Mouse (Mus musculus) A20 (cell line): ENCODE measurements around the gene Ccdc103.

Source experiments
- DNase-seq: peaks from one replicate; pipeline ENCODE4 v3.0.0-alpha.2; 2011; ENCODE audit warnings: low read depth, low spot score

The Ccdc103 gene

DNA sequence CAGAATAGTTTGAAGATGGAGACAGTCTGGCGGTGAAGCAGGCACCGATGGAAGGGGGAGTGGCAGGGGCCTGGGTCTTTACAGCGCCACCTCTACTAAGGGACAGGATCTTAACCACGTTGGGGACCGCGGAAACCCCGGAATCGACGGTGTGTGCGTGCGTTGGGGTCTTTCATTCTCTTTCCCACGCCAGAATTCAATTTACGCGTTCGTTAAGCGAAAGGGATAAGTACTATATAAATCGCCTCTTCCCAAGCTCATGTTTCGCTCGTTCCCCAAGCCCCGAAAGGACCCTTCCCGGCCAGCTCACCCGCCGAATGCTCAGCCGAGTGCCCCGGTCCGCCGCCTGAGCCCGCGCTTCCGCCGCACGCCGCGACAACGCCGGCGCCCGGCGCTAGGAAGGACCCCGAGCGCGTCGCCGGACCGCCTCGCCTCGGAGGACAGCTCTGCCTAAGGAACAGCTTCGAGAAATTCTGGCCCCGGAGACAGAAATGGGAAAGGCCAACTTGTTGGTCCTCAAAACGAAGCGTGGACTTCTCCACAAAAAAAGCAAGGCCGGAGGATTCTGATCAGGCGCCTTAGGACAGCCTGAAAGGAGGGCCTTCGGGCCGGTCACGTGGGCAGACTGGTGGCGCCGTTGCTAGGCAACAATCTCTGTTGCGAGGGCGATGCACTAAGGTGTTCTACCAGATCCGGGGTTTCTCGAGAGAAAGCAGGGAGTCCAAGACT lies at the start of gene Ccdc103, which contains the start of gene Eftud2:
Gene Ccdc103, plus strand, starts transcription at position 620 of the 729 bp plus-strand sequence.
Gene Eftud2, minus strand, starts transcription at position 401 of the 729 bp plus-strand sequence.
- DNase-seq, result peak; percentile 95

DNA sequence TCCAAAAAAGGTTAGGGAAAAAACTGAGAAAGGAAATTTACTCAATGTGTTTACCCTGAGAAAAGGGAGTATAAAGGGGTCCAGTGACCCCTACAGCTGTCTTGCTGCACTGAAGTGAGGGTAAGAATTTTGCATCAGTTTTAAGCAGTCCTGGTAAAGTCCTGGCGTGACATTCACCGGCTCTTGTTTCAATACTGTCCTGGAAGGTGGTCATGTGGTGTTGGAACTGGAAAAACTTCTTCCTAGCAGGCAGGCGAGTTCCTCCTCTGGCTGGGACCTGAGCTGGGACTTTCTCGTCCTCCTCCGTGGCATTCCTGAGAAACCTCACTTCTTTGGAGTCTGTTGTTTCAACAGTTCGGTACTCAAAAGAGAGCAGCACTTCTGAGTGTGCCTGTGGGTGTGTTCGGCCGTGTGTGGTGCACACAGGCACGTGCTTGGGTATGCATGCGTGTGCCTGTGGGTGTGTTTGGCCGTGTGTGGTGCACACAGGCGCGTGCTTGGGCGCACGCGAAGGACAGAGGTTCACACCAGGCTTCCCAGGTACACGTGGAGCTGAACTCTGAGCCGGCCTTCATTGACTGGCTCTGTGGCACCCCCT lies 48.2 kb upstream of the Ccdc103 start:
- DNase-seq, result no peak

DNA sequence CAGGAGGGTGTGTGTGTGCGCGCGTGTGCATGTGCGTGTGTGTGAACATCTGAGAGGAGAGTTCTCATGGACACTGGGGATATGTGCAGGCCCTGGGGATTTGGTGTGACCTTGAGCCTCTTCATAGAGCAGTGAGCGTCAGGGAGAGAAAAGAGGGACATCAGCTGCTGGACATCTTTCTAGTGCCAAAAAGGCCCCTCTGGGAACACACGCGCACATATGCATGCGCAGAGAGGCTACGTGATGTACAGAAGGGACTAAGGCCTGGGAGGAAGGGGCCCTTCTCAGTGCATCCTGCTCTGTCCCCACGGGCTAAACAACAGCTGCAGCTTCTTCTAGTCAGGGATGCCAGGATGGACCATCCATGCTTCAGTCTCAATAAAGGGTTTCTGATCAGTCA lies 46.8 kb upstream of the Ccdc103 start:
- no peak for DNase-seq

DNA sequence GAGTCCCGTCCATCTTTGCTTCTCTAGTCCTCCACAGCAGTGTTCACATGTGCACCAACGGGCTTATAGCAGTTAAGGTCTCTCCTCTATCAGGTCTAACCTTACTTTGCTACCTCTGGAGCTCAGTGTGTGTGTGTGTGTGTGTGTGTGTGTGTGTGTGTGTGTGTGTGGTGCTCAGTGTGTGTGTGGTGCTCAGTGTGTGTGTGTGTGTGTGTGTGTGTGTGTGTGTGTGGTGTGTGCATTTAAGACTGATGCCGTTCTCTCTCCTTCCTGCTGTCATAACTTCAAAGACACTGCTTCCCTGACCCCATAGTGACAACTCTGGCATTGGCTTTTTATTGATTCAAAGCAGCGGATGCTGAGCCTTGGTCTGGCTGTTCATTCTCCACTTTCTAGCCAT lies 45.5 kb upstream of the Ccdc103 start, which contains the start of gene Higd1b:
Gene Higd1b, plus strand, starts transcription at position 301 of the 400 bp plus-strand sequence.
- DNase-seq, result no peak

DNA sequence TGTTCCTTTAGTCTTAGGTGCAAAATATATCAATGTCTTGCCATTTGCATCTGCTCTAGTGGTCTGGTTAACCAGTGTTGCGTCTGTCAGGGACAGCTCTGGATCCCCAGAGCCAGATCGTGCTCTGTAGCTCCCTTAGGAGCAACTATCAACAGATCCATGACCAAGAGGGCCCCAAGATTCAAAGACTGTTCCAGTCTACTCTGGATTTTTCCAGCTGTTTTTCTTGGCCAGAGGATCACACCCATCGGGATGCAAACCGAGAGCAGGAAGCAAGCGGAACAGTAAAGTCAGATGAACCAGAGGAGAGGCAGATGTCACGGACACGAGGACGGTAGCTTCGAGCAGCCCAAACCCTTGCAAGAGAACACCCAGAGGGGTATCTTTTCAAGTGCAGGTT lies 44.9 kb upstream of the Ccdc103 start:
- DNase-seq, result no peak

DNA sequence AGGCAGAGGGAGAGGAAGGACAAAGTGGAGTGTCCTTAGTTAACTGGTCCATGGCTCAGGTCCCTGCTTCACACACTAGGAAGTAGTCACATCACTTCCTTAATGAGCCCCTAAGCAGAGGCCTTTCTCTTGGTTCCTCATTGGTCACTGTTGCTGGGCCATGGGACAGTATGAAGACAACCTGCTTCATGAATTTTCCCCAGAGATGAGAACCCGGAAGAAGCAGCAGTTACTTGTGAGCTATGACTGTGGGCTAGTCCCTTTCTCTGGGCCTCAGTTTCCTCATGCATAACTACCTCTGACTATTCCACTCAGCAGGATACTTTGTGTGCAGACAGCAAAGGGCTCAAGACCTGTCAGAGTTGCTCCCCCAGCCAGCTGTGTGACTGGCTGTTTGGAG lies 43.6 kb upstream of the Ccdc103 start:
- DNase-seq, result no peak

DNA sequence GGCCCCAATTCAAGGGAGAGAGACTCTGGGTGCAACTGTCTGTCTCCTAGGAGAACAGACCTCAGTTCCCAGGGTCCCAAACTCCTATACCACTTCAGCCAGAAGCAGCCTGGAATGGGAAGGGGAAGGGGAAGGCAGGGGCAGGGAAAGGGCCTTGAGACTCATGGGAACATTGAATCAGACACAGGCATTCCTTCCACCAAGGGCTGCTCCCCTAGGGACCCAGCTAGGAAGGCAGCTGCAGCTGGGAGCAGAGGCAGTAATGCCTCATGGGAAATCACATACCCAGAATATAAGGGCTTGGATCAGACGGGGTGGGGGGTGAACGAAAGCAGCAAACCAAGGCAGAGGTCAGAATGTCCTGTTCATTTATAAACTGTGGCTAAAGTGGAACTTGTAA lies 42.9 kb upstream of the Ccdc103 start:
- DNase-seq, result no peak

DNA sequence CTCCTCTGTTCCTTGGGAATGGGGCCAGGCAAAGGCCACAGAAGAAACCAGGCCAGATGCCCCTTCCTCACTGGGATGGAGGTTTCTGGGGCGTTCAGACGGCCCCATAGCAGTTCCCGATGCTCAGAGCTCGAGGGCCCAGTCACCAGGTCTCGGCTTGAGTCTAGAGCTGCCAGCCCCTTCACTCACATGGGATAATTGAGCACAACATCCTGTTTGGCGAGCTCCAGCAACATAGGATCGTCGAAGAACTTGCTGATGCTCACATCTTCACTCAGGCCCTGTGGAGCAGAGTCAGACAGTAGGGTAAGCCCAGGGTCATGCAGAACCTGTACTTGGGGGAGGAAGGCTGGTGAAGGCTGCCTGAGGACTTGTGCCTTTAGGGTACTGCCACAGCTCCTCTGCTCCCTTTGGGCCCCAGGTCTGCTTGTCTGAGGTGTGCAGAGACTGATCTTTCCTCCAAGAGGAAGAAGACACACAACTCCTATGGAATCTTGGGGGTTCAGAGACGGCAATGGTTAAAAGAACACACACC lies 42.3 kb upstream of the Ccdc103 start:
- no peak for DNase-seq

DNA sequence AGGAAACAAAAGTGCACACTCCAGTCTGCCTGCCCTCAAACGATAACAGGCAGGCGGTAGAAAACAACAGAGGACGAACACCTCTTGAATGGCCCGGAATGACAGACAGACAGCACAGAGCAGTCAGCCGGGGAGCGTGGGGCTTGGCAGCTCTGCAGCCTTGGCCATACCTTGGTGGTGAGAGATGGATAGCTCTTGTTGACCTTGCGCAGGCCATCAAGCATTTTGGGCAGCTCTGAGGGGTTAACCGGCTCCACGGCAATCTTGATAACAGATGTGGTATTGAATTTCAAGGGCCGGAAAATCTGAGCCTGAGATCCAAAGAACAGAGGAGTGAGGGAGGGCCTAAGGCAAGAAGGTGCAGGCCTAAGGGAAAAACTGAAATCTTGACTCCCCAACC lies 35.1 kb upstream of the Ccdc103 start:
- no peak for DNase-seq

DNA sequence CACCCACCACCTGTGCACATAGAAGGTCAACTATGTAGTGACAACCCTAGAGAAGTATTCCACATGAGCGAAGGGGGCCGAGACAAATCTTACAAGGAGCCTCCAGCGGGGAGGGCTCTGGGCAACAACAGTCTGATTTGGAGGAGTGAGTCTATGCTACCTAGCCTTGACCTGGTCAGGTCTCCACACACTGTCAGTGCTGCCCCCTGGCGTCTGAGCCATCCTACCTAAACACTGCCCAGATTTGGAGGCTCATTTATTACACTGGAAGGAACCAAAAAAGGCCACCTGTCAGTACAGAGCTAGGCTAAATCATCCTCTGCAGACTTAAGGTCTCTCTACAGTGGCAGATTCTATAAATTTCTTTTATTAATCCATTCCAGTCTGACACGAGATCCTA lies 29.1 kb upstream of the Ccdc103 start:
- DNase-seq, result peak; percentile 54

DNA sequence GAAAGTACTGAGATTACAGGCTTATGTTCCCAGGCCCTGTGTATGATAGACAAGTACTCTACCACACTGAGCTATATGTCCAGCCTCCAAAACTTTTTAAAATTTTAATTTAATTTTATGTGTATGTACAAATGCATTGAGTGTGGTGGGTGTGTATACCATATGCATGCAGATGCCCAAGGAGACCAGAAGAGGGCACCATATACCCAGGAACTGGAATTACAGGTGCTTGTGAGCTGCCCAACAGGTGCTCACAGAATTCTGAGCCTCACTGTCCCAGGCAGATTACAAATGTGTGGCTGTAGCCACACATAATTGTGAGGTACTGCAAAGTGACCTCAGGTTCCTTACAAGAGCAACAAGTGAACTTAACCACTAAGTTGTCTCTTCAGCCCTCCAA lies 27.2 kb upstream of the Ccdc103 start:
- DNase-seq, result peak; percentile 48

DNA sequence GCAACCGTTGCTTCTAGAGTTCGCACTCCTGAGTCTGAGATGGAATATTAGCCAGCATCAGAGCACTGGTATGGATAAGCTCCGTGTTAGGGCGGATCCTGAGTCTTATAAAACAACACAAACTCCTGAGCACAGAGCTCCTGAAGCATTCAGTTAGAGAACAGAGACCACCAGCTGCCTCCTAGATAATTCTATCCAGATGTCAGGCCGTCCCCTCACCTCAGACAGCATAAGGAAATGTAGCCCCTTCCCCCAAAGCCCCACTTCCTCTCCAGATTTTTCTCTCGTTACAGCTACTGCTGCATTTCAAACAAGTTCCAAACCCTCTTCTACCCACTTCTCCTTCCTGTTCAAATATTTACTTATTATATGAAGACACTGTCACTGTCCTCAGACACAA lies 25.1 kb upstream of the Ccdc103 start:
- DNase-seq, result no peak

DNA sequence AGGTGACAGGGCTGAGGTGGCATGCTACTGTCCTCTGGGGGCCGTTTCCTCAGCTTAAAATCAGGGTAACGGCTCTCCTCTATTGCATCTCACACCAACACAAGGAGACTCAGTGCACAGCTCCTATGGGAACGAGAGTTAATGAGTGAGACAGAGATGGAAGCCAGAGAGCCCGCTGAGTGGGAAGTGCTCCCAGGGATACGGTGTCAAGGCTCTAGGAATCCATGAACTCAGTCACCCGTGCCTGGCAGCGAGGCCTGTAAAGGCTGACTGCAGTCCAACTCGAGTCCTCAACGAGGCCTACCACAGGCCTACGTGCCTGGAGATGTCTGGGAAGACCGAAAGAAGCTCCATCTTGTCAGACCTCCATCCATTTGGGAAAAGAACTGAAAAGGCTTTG lies 22.1 kb upstream of the Ccdc103 start:
- no peak for DNase-seq

DNA sequence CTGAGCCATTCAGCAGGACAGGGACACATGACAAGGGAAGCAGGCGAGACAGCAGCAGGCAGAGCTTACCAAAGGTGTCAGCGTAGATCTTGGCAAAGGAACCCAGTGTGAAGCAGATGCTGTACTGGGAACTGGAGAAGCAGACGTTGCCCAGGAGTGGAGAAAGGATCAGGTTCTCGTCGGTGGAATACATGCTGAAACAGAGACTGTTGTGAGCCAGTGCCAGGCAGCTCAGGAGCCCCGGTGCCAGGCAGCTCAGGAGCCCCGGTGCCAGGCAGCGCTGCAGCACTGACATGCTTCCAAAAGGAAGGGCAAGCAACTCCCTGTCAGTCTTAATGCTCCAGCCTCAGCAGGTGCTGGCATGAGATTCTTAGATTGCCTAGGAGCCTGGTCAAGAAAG lies 21.1 kb upstream of the Ccdc103 start:
- no peak for DNase-seq

DNA sequence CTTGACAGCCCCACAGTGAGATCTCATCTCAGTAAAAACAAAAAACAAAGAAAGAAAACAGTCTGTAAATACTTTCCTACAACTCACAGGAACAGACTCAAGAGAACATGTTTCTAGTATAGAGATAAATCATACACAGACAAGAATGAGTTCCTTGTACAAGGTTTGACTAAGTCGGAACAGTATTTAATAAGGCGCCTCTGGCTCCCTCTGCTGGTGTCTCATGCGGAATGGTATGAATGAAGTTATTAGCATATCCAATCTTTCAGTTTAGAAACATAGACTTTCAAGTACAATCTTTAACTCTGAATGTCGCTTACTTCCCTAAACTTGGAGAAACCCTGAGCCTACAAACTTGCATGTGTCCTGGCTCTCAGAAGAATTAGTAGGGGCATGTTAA lies 16.7 kb upstream of the Ccdc103 start:
- DNase-seq, result peak; percentile 61

DNA sequence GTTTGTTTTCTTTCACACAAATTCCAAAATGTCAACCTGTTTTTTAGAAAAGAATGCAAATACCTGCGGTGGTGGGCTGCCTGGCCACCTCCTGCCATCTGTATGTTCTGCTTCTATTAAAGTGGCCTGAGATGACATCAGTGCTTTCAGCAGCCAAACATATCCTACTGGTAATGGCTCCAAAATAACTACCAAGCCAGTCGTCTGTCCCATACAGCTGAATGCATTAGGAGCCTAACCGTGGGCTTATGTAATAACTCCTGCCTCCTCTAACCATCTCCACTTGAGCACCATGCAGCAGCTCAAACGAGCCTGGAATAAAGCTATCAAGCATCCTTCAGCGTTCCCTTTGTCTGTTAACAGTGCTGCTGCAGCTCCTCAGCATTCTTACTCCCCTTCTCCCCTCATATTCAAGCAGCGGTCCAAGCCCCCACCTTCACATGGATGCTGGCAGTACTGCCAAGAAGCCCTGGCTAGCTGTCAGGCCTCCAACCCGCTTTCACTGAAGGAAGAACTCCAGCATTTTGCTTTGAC lies 6.1 kb upstream of the Ccdc103 start:
- no peak for DNase-seq

DNA sequence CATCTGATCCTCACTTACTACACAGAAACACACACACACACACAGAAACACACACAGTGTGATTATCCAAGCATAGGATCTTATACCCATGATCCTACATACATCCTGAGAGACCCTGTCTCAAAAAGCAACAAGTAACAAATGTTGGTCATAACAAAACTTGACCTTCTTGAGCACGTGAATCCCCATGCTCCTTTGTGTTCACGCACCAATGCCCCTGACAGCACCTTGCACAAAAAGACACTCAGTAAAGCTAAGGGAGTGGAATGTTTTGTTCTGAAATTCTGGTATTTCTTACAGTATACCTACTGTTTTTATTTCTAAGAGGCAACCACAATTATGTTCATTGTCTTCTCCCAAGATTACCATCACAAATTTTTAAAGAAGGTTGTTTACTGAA lies 1.4 kb upstream of the Ccdc103 start:
- DNase-seq, result peak; percentile 53

DNA sequence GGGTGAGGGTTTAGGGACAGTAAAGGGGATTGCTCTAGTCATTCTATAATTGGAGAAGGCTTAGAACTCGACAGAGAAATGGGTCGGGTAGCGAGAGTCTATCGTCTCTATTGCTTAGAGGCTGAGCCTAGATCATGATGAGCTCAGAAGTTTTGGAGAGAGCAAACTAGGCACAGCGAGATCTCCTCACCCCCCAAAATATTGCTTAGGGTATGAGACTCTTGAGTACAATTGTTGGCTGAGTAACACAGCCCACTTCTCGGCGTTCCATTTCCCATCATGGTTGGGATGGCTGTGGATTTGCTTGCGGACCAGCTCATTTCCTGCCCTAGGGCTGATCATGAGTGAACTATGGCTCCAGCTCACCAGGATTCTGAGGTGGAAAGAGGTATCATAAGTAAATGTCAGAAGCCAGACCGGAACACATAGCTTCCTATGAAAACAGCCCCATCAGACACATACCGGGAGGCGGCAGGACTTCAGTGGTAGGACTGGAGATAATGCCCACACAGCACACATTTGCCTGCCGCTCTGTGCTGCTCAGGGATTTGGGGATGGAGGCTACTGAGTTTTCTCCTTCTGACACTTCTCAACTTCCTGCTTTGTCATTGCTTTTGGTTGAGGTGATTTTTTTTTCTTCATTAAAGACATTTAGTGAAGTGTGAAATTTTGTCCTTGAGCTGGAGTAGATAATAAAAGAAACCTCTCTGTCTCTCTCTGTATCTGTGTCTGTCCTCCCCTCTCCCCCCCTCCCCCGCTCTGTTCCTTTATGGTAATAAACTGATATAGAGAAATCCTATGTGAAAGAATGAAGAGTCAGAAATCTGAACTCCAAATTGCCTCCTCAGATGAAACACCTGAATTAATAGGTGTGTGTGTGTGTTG lies 552 bp downstream of the Ccdc103 start:
- DNase-seq, result no peak

DNA sequence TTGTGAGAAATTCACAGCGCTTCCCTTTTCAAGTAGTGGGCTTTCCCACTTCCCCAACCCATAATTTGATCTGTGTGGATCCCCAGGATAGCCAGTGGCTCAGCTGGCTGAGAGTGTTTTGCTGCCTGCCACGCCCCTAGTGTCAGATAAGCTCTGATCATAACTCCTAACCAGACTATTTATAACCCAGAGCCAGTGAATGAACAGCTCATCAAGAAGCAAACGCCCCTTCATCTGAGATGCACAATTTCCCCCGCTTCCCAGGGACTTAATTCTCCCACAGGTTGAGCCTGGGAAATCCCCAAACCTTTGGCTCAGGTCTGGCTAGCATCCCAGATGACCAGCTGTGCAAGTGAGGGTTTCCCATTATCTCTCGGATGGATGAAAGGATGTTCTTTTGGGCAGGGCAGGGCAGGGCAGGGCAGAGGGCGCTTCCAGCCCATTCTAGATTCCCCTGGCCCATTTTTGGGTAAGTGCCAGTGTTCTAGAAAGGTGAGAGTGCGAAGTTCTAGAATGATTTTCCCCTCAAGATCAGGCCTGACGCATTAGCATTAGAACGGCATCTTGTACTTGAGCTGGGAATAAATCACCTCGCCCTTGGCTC lies 3.7 kb downstream of the Ccdc103 start, which contains the start of gene Fam187a:
Gene Fam187a, plus strand, starts transcription at position 554 of the 604 bp plus-strand sequence.
- no peak for DNase-seq

DNA sequence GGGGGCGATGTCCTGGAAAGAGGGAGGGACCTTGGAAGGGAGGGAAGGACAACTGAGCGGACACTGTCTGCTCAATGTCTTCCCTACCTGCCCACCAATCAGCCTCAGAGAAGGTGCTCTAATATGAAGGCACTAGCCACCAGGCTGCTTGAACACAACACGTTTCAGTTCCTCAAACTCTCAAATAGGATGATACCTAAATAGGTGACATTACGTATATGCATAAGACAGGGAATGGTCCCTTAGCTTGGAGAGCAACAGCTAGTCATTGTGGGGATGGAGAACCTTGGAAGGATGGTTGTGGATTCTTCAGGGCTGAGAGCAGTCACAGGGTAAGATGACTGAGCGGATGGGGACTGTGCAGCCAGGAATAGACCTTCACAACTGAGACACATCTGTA lies 6.4 kb downstream of the Ccdc103 start:
- peak; percentile 47 for DNase-seq

DNA sequence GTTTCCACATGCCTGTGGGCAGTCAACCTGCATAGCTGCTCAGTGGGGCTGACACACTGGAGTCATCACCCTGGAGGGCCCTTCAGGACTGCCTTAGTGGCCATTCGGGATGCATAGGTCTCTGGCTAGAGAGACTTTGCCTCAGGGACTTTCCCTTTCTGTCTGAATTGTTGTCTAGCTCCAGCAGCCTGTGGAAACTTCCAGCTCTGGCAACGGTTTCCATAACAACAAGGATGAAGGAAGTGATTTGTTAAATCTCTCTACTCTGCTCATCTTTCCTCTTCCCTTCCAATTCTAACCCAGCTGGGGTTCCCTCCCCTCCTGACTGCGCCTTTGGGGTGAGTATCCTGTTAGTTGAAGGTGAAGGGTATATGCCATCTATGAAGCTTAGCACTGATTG lies 7.1 kb downstream of the Ccdc103 start:
- no peak for DNase-seq
